Mouse (Mus musculus): ENCODE data around the gene Cpped1. TPM values are rescaled to one million over a fixed set of nuclear protein-coding genes. Genes with fewer than 3 reads are reported as not detected.

Cpped1 gene
- polyA plus RNA-seq, 1 experiment from 2014 or later: 21.8 TPM

DNA sequence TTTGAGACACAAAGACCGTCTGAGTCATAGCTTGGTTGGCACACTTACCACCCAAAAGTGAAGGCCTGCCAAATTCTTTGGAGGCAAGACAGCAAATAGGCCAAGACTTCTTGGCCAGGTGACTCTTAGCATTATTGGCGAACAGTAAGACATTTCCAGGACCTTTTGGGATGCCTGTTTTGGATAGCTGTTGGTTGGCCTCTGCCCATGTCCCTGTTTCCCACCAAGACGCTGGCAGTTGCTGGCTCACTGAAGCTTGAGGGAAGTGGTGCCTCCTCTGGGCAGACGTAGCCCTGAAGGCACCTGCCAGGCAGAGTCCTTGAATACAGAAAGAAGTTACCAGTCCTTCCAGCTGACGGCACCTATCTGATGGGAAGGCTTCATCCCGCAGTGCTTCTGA lies 8.9 kb downstream of the Cpped1 start:
- Histone ChIP-seq H3K4me3 (ENCODE audit: low read length) (no peak overlapping the region), H3K36me3 (ENCODE audit: control insufficient read depth, insufficient read depth, low read length) (no peaks in the 10 kb centered on the region), H3K4me2 (ENCODE audit: low read depth, low read length) (no peak overlapping the region), H3K9me3 (ENCODE audit: control insufficient read depth, low read length) (no peaks in the 10 kb centered on the region), H3K9ac (ENCODE audit: low read length) (no peak overlapping the region), H3K27me3 (ENCODE audit: control insufficient read depth, insufficient read depth, low read depth, low read length) (no peaks in the 10 kb centered on the region), H3K27ac (ENCODE audit: low read length) (no peak overlapping the region), H3K4me1 (replicated peaks; ENCODE audit: control insufficient read depth, insufficient read depth, low read length) (no peaks in the 10 kb centered on the region)
- WGBS: 90% methylated on average over 6 of the region's 6 CpGs
- no peak for ATAC-seq (ENCODE audit: low read depth)

DNA sequence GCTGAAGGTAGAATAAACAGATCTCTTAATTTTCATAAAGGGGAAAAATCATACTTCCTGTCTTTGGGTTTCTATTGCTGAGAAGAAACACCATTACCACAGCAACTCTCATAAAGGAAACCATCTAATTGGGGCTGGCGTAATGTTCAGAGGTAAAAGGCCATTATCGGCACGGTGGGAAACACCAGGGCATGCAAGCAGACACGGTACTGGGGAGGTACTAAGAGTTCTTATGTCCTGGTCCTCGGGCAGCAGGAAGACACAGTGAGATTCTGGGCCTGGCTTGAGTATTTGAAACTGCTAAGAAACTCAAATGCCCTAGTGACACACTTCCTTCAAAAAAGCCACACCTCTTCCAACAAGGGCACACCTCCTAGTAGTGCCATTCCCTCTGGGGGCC lies 12.8 kb downstream of the Cpped1 start:
- Histone ChIP-seq H3K9ac (ENCODE audit: low read length) (no peak overlapping the region), H3K4me2 (ENCODE audit: low read depth, low read length) (no peak overlapping the region), H3K4me3 (ENCODE audit: low read length) (no peak overlapping the region), H3K9me3 (ENCODE audit: control insufficient read depth, low read length) (no peaks in the 10 kb centered on the region), H3K36me3 (ENCODE audit: control insufficient read depth, insufficient read depth, low read length) (no peaks in the 10 kb centered on the region), H3K4me1 (replicated peaks; ENCODE audit: control insufficient read depth, insufficient read depth, low read length) (no peaks in the 10 kb centered on the region), H3K27ac (ENCODE audit: low read length) (no peak overlapping the region), H3K27me3 (ENCODE audit: control insufficient read depth, insufficient read depth, low read depth, low read length) (no peaks in the 10 kb centered on the region)
- WGBS: 80% methylated on average over 5 of the region's 5 CpGs
- no peak for ATAC-seq (ENCODE audit: low read depth)

DNA sequence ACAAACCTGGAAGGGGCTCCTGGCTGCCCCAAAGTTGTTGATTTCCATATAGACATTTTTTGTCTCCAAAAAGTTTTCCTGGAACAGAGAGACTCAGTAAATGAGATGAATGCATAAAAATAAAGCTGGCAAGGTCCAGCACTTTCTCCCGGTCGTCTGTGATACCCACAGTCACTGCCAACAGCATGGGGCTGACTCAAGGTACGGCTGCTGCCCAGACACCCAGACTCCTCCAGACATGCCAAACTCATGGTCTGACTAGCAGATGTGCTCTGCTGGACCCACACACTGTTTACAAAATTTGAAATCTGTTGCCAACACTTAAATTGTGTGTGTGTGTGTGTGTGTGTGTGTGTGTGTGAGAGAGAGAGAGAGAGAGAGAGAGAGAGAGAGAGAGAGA lies 14.4 kb downstream of the Cpped1 start:
- H3K36me3 ChIP-seq (ENCODE audit: control insufficient read depth, insufficient read depth, low read length): no peaks in the 10 kb centered on the region
- H3K27me3 ChIP-seq (ENCODE audit: control insufficient read depth, insufficient read depth, low read depth, low read length): no peaks in the 10 kb centered on the region
- WGBS: 77% methylated on average over 3 of the region's 3 CpGs
- H3K4me2 ChIP-seq (ENCODE audit: low read depth, low read length): no peak overlapping the region
- no peaks in the 10 kb centered on the region for H3K9me3 ChIP-seq (ENCODE audit: control insufficient read depth, low read length)
- peaks cover 3% of the 10 kb centered on the region for H3K4me1 ChIP-seq (replicated peaks; ENCODE audit: control insufficient read depth, insufficient read depth, low read length)
- no peak overlapping the region for H3K27ac ChIP-seq (ENCODE audit: low read length)
- no peak overlapping the region for H3K9ac ChIP-seq (ENCODE audit: low read length)
- no peak overlapping the region for H3K4me3 ChIP-seq (ENCODE audit: low read length)
- ATAC-seq (ENCODE audit: low read depth): no peak

DNA sequence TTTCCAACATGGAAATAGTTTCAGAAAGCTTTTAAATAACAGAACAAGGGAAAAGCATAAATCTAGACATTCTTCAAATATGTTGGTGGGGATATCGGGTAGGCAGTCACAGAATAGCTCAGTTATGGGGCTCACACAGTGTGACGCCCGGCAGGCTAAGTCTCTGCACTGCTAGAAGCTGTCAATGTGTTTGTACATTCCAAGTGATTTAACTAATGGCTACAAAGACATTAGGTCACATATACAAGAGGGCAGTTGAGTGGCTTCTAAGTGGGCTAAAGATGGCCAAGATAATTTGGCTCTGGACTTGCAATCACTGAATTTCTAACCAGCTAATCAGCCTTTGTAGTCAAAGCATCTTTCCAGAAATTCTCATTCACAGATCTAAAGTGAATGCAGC lies 19.1 kb downstream of the Cpped1 start:
- Histone ChIP-seq H3K4me1 (replicated peaks; ENCODE audit: control insufficient read depth, insufficient read depth, low read length) (peaks cover 3% of the 10 kb centered on the region), H3K27me3 (ENCODE audit: control insufficient read depth, insufficient read depth, low read depth, low read length) (no peaks in the 10 kb centered on the region), H3K4me3 (ENCODE audit: low read length) (no peak overlapping the region), H3K36me3 (ENCODE audit: control insufficient read depth, insufficient read depth, low read length) (peaks cover 12% of the 10 kb centered on the region), H3K9me3 (ENCODE audit: control insufficient read depth, low read length) (no peaks in the 10 kb centered on the region), H3K4me2 (ENCODE audit: low read depth, low read length) (no peak overlapping the region), H3K9ac (ENCODE audit: low read length) (no peak overlapping the region), H3K27ac (ENCODE audit: low read length) (no peak overlapping the region)
- no peak for ATAC-seq (ENCODE audit: low read depth)
- WGBS: 16% methylated on average over 3 of the region's 3 CpGs

DNA sequence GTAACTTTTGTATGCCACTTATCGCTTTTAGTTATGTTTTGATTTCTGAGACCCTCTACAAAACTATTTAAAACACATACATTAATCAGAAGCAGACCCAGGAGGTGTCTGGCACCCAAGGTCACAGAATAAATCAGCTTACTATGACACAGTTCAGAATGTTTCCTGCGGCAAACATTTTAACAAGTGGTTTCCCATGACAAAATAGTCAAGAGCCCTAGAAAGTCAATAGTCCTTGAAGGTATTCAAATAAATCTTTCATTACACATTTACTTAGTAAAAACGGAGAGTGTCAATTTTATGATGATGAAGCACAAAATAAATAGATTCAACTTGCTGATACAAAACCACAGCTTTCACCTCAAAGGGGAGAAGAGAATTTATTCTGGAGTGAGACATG lies 19.5 kb downstream of the Cpped1 start:
- ATAC-seq (ENCODE audit: low read depth): no peak
- WGBS: 24% methylated on average over 3 of the region's 3 CpGs
- no peak overlapping the region for H3K27ac ChIP-seq (ENCODE audit: low read length)
- no peaks in the 10 kb centered on the region for H3K27me3 ChIP-seq (ENCODE audit: control insufficient read depth, insufficient read depth, low read depth, low read length)
- H3K4me1 ChIP-seq (replicated peaks; ENCODE audit: control insufficient read depth, insufficient read depth, low read length): peaks cover 3% of the 10 kb centered on the region
- H3K9me3 ChIP-seq (ENCODE audit: control insufficient read depth, low read length): no peaks in the 10 kb centered on the region
- peaks cover 12% of the 10 kb centered on the region for H3K36me3 ChIP-seq (ENCODE audit: control insufficient read depth, insufficient read depth, low read length)
- no peak overlapping the region for H3K4me2 ChIP-seq (ENCODE audit: low read depth, low read length)
- no peak overlapping the region for H3K9ac ChIP-seq (ENCODE audit: low read length)
- H3K4me3 ChIP-seq (ENCODE audit: low read length): no peak overlapping the region

DNA sequence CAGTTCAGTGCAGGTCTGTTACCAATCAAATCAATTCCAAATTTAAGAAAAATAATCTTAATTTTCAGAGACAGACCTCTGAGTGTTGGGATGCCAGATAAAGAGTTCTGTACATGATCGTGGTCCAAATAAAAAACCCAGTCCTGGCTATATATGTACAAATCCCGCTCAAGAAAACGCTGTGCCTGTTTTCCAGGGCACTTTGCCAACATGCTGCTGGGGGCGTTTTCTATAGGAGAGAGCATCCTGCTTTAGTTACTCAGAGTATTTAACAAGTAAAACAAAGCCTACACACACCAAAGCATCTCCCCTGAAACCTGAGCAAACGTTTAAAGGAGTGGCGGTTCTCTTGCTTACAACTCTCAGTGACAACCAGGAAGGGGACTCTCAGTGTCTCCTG lies 27.4 kb downstream of the Cpped1 start:
- Histone ChIP-seq H3K4me1 (replicated peaks; ENCODE audit: control insufficient read depth, insufficient read depth, low read length) (no peaks in the 10 kb centered on the region), H3K36me3 (ENCODE audit: control insufficient read depth, insufficient read depth, low read length) (peaks cover 14% of the 10 kb centered on the region), H3K9ac (ENCODE audit: low read length) (no peak overlapping the region), H3K9me3 (ENCODE audit: control insufficient read depth, low read length) (no peaks in the 10 kb centered on the region), H3K4me2 (ENCODE audit: low read depth, low read length) (no peak overlapping the region), H3K27me3 (ENCODE audit: control insufficient read depth, insufficient read depth, low read depth, low read length) (no peaks in the 10 kb centered on the region), H3K27ac (ENCODE audit: low read length) (no peak overlapping the region), H3K4me3 (ENCODE audit: low read length) (no peak overlapping the region)
- no peak for ATAC-seq (ENCODE audit: low read depth)
- WGBS: 46% methylated on average over 6 of the region's 6 CpGs

DNA sequence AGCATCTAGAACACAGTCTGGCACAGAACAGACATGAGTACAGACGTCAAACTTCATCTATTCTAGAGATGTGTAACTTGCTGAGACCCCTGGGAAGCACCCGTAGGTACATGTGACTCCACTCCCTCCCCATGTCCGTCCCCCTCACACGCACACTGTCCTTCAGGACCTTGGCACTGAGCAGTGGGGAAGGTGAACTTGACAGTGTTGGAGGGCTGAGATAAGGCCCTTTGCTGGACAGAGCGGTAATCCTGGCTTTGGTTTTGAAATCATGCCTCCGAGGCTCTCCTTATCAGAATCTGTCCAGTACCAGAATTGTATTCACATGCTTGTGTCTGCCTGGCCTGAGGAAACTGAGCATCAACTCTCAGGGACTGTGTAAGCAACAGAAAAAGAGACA lies 28.8 kb downstream of the Cpped1 start:
- Histone ChIP-seq H3K9me3 (ENCODE audit: control insufficient read depth, low read length) (no peaks in the 10 kb centered on the region), H3K4me1 (replicated peaks; ENCODE audit: control insufficient read depth, insufficient read depth, low read length) (no peaks in the 10 kb centered on the region), H3K9ac (ENCODE audit: low read length) (no peak overlapping the region), H3K4me2 (ENCODE audit: low read depth, low read length) (no peak overlapping the region), H3K27ac (ENCODE audit: low read length) (no peak overlapping the region), H3K36me3 (ENCODE audit: control insufficient read depth, insufficient read depth, low read length) (peaks cover 10% of the 10 kb centered on the region; the same call in 1 of the 2 replicates), H3K4me3 (ENCODE audit: low read length) (no peak overlapping the region), H3K27me3 (ENCODE audit: control insufficient read depth, insufficient read depth, low read depth, low read length) (no peaks in the 10 kb centered on the region)
- no peak for ATAC-seq (ENCODE audit: low read depth)
- 76% methylated on average over 6 of the region's 6 CpGs for WGBS

DNA sequence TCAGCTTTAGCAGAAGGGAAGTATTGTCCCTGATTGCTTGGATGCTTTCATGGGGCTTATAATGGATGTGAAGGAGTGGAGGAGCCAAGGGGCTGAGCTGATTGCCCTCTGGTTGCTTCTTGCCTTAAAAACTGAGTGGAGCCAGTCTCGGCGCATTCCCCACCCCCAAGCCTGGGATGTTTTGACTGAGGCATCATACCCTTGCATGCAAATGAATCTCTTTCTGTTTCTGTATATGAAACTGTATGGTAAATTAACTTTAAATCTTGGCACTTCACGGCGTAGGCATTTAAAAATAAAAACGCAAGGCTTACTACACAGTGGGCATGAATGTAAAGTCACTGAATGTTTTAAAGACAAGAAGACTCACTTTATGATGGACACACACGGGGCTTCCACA lies 30.0 kb downstream of the Cpped1 start:
- Histone ChIP-seq H3K4me2 (ENCODE audit: low read depth, low read length) (no peak overlapping the region), H3K4me1 (replicated peaks; ENCODE audit: control insufficient read depth, insufficient read depth, low read length) (no peaks in the 10 kb centered on the region), H3K9ac (ENCODE audit: low read length) (no peak overlapping the region), H3K4me3 (ENCODE audit: low read length) (no peak overlapping the region), H3K27me3 (ENCODE audit: control insufficient read depth, insufficient read depth, low read depth, low read length) (no peaks in the 10 kb centered on the region), H3K27ac (ENCODE audit: low read length) (no peak overlapping the region), H3K9me3 (ENCODE audit: control insufficient read depth, low read length) (no peaks in the 10 kb centered on the region), H3K36me3 (ENCODE audit: control insufficient read depth, insufficient read depth, low read length) (peaks cover 5% of the 10 kb centered on the region; the same call in 1 of the 2 replicates)
- WGBS: 90% methylated on average over 6 of the region's 6 CpGs
- no peak for ATAC-seq (ENCODE audit: low read depth)

DNA sequence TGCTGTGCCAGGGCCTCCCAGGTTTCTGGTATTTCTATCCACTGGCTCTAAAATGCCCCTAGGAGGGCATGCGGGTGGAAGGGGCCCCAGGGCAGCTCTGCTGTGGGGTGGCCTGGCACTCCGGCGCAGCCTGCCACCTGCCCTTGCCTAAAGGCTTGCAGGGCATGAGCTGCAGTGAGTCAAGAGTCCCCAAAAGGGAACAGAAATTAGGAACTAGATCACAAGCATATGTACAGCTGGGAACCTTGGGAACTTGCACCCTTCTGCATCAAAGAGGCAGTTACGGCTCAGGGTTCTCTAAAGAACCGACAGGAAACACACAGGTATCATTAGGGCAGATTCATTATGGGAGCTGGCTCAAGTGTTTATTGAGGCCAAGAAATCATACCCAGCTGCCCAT lies 34.0 kb downstream of the Cpped1 start:
- H3K9me3 ChIP-seq (ENCODE audit: control insufficient read depth, low read length): no peaks in the 10 kb centered on the region
- WGBS: 84% methylated on average over 5 of the region's 5 CpGs
- H3K9ac ChIP-seq (ENCODE audit: low read length): no peak overlapping the region
- H3K27ac ChIP-seq (ENCODE audit: low read length): no peak overlapping the region
- no peak for ATAC-seq (ENCODE audit: low read depth)
- no peak overlapping the region for H3K4me2 ChIP-seq (ENCODE audit: low read depth, low read length)
- H3K36me3 ChIP-seq (ENCODE audit: control insufficient read depth, insufficient read depth, low read length): peaks cover 5% of the 10 kb centered on the region; the same call in 1 of the 2 replicates
- H3K4me3 ChIP-seq (ENCODE audit: low read length): no peak overlapping the region
- no peaks in the 10 kb centered on the region for H3K27me3 ChIP-seq (ENCODE audit: control insufficient read depth, insufficient read depth, low read depth, low read length)
- H3K4me1 ChIP-seq (replicated peaks; ENCODE audit: control insufficient read depth, insufficient read depth, low read length): no peaks in the 10 kb centered on the region

DNA sequence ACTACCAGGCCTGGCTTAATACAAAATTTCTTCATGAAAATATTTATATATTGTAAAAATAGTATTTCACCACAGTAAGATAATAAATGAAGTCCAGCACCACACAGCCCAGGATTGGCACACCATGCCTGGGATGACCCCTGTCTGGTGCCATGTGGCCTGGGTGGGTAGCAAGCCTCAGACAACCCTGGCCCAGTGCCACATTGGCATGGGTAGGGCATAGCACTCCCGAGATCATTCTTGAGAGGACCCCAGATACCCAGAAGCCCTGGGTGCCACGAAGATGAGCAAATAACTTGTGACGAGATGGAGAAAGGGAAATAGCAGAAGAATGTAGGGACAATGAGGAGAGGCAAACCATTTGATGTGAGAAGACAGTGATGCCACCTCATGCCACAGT lies 36.0 kb downstream of the Cpped1 start:
- Histone ChIP-seq H3K4me2 (ENCODE audit: low read depth, low read length) (no peak overlapping the region), H3K27ac (ENCODE audit: low read length) (no peak overlapping the region), H3K36me3 (ENCODE audit: control insufficient read depth, insufficient read depth, low read length) (peaks cover 5% of the 10 kb centered on the region; the same call in 1 of the 2 replicates), H3K4me1 (replicated peaks; ENCODE audit: control insufficient read depth, insufficient read depth, low read length) (no peaks in the 10 kb centered on the region), H3K4me3 (ENCODE audit: low read length) (no peak overlapping the region), H3K9ac (ENCODE audit: low read length) (no peak overlapping the region), H3K9me3 (ENCODE audit: control insufficient read depth, low read length) (no peaks in the 10 kb centered on the region), H3K27me3 (ENCODE audit: control insufficient read depth, insufficient read depth, low read depth, low read length) (no peaks in the 10 kb centered on the region)
- no peak for ATAC-seq (ENCODE audit: low read depth)
- WGBS: 83% methylated on average over 3 of the region's 3 CpGs
